Mouse (Mus musculus) midbrain, postnatal 0 days (tissue): ENCODE data around the gene Edf1. TPM values are rescaled to one million over a fixed set of nuclear protein-coding genes. Genes with fewer than 3 reads are reported as not detected.
A peak's percentile ranks its signal among the peaks of the same experiment; 100 is the strongest.

ENCODE experiments used
- ATAC-seq: fragments of 200-750 bp; cut with Nextera tagmentation; 2 replicates; pipeline ENCODE4 v1.8.0; 2017; ENCODE audit warnings: moderate number of reproducible peaks, mild to moderate bottlenecking, moderate TSS enrichment, moderate library complexity; ENCODE audit not compliant: low FRiP score
- DNase-seq: peaks from one replicate; pipeline ENCODE4 v3.0.0-alpha.2; 2015; ENCODE audit warnings: low spot score
- H3K27ac ChIP-seq: fragments of 300-500 bp; sonication (generic); 2 replicates; pipeline ENCODE4 v1.5.1; 2014; ENCODE audit warnings: low read depth, mild to moderate bottlenecking, low read length, mixed read lengths
- H3K27me3 ChIP-seq: fragments of 300-500 bp; sonication (generic); 2 replicates; pipeline ENCODE4 v1.6.1; 2014; ENCODE audit warnings: low read length, control low read depth, mixed read lengths; ENCODE audit not compliant: insufficient read depth
- H3K36me3 ChIP-seq: fragments of 300-500 bp; sonication (generic); 2 replicates; pipeline ENCODE4 v1.6.1; 2014; ENCODE audit warnings: low read length, control low read depth, mixed read lengths; ENCODE audit not compliant: insufficient read depth
- H3K4me1 ChIP-seq: fragments of 300-500 bp; sonication (generic); 2 replicates; pipeline ENCODE4 v1.6.1; 2014; ENCODE audit warnings: mild to moderate bottlenecking, control low read depth, antibody characterized with exemption, low read length, mixed read lengths; ENCODE audit not compliant: insufficient read depth
- H3K4me2 ChIP-seq: fragments of 300-500 bp; sonication (generic); 2 replicates; pipeline ENCODE4 v1.6.1; 2014; ENCODE audit warnings: low read depth, mild to moderate bottlenecking, low read length, mixed read lengths; ENCODE audit not compliant: poor library complexity, severe bottlenecking
- H3K4me3 ChIP-seq: fragments of 300-500 bp; sonication (generic); 2 replicates; pipeline ENCODE4 v1.5.1; 2014; ENCODE audit warnings: low read depth, mild to moderate bottlenecking, low read length, moderate library complexity
- H3K9ac ChIP-seq: fragments of 300-500 bp; sonication (generic); replicated peaks from 2 replicates; pipeline ENCODE4 v1.6.1; 2014; ENCODE audit warnings: mild to moderate bottlenecking, low read length, moderate library complexity, mixed read lengths; ENCODE audit not compliant: poor library complexity, severe bottlenecking
- H3K9me3 ChIP-seq: fragments of 300-500 bp; sonication (generic); 2 replicates; pipeline ENCODE4 v1.6.1; 2016; ENCODE audit warnings: low read length, control low read depth
- CTCF ChIP-seq: IDR thresholded peaks from 2 replicates; pipeline ENCODE4 v1.5.1; 2016; ENCODE audit warnings: antibody characterized with exemption, mild to moderate bottlenecking
- WGBS: fragments of 180-500 bp; shearing (Covaris S2); extraction: QIAGEN DNeasy Blood & Tissue Kit; methylation state at CpG from one replicate; pipeline ENCODE4 v1.1.7; 2014; 5-methylcytosine and 5-hydroxymethylcytosine counted together
- polyA plus RNA-seq: library from polyadenylated mRNA; unstranded; fragments of >200 nt; fragmentation: Nextera tagmentation; extraction: Ambion mirVana; gene quantifications from 2 replicates; pipeline ENCODE4 v1.2.1, GENCODE M21; 2015
- total RNA-seq: library from RNA; depleted of rRNA; stranded (reverse); fragments of >200 nt; gene quantifications from 2 replicates; pipeline ENCODE4 v1.2.3, GENCODE M21; 2014

Edf1 gene
- total and polyA plus RNA-seq, 2 experiments from 2014 or later: 187 to 389 TPM

DNA sequence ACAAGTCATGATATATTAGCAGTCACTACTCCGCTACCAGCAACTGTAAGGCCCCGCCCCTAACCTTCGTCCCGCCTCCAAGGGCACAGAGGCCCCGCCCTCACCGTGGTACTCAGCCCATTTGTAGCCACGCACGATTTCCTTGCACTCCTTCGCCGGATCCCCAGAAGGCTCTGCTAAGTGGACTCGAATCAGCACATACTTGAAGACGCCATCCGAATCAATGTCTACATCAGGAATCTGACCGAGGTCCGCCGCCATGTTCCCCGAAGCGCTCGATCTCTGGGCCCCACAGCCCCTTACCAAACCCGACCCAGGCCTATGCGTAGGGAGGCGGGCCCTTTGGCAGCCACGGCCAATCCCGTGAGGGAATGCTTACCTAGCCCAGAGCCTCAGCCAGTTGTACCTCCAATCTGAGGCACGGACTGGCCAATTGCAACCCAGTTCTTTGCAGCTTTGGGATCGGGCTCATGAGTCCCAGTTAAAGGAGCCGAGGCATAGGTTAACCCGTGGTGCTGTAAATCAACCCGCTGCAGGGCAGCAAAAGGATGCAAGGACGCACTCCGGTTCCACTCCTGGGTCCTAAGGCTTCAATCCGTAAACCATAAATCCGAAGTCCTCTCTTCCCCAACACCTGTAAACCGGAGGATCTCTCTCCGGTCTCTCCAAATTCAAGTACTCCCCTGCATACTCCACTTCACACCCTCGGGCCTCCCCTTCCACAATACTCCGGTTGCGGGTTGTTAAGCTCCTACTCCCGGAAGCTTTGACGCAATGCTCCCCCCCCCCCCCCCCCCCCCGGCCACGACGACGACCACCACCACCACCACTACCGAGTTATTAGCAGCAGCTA, 17.2 kb downstream of the Edf1 start, which contains the start of the genes Mamdc4 and Phpt1:
Mamdc4 (minus strand) TSS at position 267 of the 853 bp plus-strand sequence.
Phpt1 (minus strand) TSS at position 646 of the 853 bp plus-strand sequence.
- WGBS: under 1% methylated on average over 42 of the region's 45 CpGs
- H3K9me3 ChIP-seq: no peaks in the 10 kb centered on the region
- H3K9ac ChIP-seq: peak within 1 kb of the TSS; percentile 66
- peak; percentile 97 for ATAC-seq
- H3K4me3 ChIP-seq: peak within 1 kb of the TSS; percentile 59
- H3K27ac ChIP-seq: peak within 1 kb of the TSS; percentile 91
- peak; percentile 99 for DNase-seq
- H3K27me3 ChIP-seq: peaks cover 29% of the 10 kb centered on the region
- H3K4me2 ChIP-seq: peak within 1 kb of the TSS; percentile 89
- H3K36me3 ChIP-seq: peaks cover 41% of the 10 kb centered on the region
- TF ChIP-seq CTCF: no peak
- H3K4me1 ChIP-seq: peaks cover 14% of the 10 kb centered on the region

DNA sequence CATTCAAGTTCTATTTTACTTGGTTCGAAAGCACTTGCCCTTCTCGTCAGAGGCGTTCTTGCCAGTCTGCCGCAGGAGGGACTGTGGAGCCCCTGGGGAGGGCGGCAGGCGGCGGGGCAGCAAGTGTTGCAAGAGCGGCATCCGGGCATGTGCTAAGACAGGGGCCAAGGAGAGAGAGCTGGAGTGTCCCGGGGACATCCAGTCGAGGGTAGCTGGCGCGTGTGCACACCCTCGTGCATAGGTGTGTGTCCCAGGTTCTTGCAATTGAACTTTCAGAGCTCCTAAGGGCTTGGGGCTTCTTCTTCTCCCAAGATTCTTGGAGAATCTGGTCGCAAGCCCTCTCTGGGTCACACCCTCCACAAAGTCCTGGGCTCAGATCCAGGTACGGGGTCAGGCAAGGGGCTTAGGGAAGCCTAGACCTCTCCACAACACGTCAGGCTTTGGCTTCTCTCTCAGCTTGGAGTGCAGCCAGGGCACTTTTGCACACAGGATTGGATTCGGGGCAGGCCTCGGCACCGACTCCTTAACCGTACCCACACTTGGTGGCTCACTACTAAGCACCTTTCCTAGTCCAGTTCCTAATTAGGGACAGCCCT, 17.9 kb downstream of the Edf1 start:
- H3K27me3 ChIP-seq: peaks cover 37% of the 10 kb centered on the region
- H3K4me2 ChIP-seq: peak overlapping the region; percentile 89
- peaks cover 16% of the 10 kb centered on the region for H3K4me1 ChIP-seq
- no peak for TF ChIP-seq CTCF
- H3K36me3 ChIP-seq: peaks cover 37% of the 10 kb centered on the region
- H3K27ac ChIP-seq: peak overlapping the region; percentile 91
- peak overlapping the region; percentile 59 for H3K4me3 ChIP-seq
- ATAC-seq: no peak
- DNase-seq: peak; percentile 24
- H3K9me3 ChIP-seq: no peaks in the 10 kb centered on the region
- H3K9ac ChIP-seq: peak overlapping the region; percentile 66; the same call in 1 of the 2 replicates
- WGBS: 13% methylated on average over 21 of the region's 21 CpGs

DNA sequence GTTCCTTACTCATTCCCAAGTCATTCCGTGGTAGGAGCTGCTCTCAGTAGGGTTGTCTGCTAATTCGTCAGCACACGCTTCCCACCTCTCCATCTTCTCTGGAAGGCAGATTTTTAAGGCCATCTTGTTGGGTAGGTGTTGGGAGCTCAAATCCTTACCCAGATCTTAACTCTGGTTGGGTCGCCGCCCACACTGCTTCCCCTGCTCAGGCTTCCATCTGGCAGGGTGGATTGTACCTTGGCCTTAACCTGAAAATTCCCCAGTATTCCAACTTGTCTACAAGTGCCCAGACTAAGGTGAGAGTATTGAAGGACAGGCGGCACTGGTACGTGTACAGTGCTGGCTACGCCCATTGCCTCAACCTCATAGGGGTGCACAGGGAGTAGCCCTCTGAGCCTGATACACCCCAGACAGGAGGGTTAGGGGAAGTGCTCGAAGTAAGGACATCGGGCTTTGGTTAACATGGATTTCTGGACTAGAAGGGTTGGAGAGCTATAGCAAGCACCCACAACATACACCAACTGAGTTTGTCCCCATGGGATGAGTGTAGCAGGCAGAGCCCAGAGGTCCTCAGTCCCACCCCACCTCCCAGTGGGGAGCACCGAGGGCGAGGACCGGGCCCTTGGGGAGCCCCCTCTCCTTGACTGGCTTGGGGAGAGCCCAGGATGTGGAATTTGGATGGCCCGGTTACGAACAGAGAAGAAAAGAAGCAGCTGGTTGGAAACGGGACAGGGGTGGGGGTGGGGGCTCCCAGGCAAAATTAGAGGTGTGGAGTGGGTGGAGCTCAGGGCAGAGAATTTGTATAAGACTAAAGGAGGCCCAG, 18.6 kb downstream of the Edf1 start:
- H3K27me3 ChIP-seq: peaks cover 38% of the 10 kb centered on the region
- no peak overlapping the region for H3K4me3 ChIP-seq
- peaks cover 21% of the 10 kb centered on the region for H3K4me1 ChIP-seq

DNA sequence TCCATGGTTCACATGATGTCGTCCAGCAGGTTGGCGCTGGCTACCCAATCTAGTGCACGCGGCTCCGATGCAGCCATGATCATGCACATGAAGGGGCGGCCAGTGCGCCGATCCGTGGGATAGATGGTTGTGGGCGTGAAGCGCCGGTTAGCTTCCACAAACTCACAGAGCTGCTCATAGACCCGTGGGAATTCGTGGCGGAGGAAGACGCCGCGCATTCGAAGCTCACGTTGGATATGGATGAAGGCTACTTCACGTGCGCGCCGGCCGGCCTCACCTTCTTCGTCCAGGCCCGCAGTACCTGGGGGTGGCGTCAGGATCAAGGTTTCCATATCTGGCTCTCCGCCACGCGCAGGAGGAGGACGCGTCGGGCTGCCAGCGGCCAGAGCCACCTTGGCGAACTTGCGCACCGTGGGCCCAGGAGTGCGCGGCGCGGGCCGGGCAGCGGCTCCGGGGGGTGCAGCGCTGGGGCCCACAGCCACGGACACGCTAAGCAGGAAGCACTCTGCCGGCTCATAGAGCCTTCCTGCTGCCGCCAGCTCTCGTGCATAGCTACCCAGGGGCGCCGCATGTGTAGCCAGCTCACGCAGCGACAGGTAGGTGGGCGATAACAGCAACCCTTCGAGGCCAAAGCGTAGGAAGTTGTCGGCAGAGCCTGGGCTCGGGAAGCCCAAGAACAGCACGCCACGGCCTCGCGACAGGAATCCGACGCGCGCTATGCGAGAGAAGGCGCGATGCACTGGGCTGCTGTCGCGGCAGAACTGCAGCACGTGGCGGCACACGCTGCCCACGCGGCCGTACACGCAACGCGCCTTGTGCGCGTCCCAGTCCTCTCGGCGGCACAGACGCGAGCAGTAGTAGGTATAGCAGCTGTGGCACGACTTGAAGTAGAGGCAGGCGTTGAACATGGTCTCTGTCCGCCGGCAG, 19.6 kb downstream of the Edf1 start:
- DNase-seq (no peak), ATAC-seq (no peak)
- H3K4me2 ChIP-seq: no peak overlapping the region; the same call in 1 of the 2 replicates
- peaks cover 27% of the 10 kb centered on the region for H3K4me1 ChIP-seq
- no peak overlapping the region for H3K27ac ChIP-seq
- peaks cover 38% of the 10 kb centered on the region for H3K27me3 ChIP-seq
- TF ChIP-seq CTCF: no peak
- H3K9ac ChIP-seq: no peak overlapping the region
- peaks cover 37% of the 10 kb centered on the region for H3K36me3 ChIP-seq
- WGBS: 28% methylated on average over 86 of the region's 92 CpGs
- no peaks in the 10 kb centered on the region for H3K9me3 ChIP-seq
- H3K4me3 ChIP-seq: peak overlapping the region; percentile 13; the same call in 1 of the 2 replicates

More for the DNA sequence above, 18.6 kb downstream of the Edf1 start:
- DNase-seq (no peak), ATAC-seq (no peak)
- Histone ChIP-seq H3K27ac (no peak overlapping the region), H3K9me3 (no peaks in the 10 kb centered on the region), H3K9ac (no peak overlapping the region), H3K4me2 (no peak overlapping the region), H3K36me3 (peaks cover 37% of the 10 kb centered on the region)
- no peak for TF ChIP-seq CTCF
- 78% methylated on average over 16 of the region's 16 CpGs for WGBS
